Mouse (Mus musculus): ENCODE results near the gene Alg10b.
"Not testable (repeated sequence)": the region's sequence is repeated elsewhere in the genome, so short reads cannot be mapped to it uniquely, and the experiment has no call there.

Alg10b gene

DNA sequence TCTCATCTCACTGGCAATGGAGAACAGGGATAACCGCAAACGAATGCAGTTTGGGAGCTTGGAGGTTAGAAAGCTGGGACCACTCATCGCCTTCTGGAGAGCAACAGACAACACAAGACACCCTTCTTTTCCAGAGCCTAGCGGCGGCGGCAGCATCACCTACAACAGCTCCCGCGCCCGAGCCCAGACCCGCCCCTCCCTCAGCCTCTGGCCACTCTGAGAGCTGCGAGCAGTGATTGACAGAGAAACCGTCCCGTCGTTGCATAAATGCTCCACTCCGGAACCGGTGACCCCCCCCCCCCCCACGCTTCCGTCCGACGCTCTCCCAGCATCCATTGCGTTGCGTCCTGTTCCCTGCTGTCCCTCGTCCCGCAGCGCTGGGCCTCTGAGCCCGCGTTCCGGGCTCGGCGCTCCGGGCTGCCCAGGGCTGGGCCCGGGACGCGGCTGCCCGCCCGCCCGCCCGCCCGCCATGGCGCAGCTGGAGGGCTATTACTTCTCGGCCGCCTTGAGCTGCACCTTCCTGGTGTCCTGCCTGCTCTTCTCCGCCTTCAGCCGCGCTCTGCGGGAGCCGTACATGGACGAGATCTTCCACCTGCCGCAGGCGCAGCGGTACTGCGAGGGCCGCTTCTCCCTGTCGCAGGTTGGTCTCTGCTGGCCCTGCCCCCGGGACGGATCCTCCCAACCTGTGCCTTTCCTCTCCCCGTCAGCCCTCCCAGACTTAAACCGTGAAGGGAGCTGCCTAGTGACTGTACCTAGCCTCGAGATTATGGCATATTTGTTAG is at the start of gene Alg10b:
Gene Alg10b (plus strand): TSS at position 343 of the 782 bp plus-strand sequence.
- DNase-seq (ENCODE audit: low spot score in 2 of 2), result peak; percentile 77 to 89

DNA sequence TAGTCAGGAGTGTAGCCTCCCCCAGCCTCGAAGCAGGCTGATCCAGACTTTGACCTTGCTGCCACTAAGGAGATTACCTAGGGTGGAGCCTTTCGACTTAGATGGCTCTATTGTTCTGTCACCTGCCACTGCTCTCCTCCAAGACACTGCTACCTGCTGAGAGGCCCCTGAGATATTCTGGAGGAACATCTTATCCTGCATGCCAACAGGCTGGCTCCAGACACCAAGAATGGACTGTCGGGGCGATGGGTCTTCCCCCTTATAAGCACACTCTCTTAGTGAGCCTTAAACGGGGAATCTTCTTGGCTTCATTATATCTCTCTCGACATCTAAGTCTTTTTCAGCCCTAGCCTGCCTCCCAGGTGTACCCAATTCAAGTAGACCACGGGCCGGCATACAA is 41.0 kb upstream of the Alg10b start:
- not testable (repeated sequence) for DNase-seq (ENCODE audit: low spot score in 2 of 2)

DNA sequence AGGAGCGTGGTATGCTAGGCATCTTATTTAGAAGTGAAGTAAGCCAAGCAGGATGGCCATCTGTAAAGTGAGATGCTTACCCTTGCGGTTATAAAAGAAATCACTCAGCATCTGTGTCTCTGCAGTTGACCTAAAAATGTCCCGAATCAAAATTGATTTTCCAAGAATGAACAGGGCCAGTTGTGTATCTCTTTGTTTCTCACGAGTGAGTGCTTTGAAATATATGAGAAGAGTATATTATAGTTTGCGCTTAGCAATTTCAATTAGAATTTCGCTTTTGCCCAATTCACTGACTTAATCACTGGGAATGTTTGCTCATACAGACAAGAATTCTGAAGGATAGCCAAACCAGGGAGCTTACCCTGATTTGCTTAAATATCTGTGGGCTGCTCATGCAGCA is 40.6 kb upstream of the Alg10b start:
- no peak for DNase-seq (ENCODE audit: low spot score in 2 of 2)

DNA sequence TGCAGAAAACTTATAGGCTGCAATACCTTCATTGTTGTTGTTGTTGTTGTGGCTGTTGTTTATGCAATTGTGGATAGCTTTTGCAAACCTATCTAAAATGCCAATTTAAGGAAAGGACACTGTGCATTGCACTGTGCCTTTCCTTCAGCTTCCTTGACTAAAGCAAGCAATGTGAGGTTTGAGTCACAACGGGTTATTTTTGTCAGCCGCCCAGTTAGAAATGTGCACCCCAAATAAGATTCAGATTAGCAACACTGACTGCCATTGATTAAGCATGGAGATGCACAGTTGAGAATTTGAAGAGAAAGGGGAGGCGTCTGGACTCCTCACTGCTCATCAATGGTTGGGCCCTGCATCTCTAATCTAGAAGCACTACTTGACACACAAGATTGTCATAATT is 39.4 kb upstream of the Alg10b start:
- no peak for DNase-seq (ENCODE audit: low spot score in 2 of 2)

DNA sequence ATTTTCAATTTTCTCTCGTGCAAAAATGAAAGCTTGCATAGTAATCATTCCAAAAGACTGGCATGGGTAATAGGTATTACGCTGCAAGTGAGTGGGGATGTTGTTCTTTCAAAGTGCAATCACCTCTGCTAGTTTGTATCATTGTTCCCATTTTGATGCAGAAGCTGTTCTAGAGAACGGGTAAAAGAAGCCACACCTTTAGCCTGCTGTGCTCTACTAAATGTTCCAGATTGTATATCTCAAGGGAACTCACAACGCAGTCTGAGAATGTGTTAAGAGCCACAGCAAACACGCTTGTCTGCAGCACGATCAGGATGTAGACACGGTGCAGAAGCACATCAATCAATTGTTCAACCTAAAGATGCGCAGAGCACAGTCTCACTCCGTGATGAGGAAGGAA is 34.6 kb upstream of the Alg10b start:
- no peak for DNase-seq (ENCODE audit: low spot score in 2 of 2)

DNA sequence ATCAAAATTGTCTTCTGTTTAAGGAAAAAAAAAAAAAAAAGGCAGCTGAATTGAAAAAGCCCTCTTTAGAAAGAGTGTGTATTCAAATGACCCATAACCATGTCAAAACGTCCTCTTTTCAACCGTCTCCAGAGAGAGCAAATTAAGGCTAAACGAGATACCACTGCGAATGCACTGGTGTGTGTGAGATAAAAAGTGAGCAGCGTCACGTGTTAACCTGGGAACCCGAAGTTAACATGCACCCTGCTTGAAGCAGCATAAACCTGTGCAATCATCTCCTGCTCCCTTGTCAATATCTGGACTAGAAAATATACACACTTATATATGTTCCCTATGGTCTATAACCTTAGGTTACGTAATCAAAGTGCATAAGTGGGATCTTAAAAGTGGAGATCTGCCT is 10.2 kb upstream of the Alg10b start:
- DNase-seq (ENCODE audit: low spot score in 2 of 2), result peak in 1 of 2 experiments; percentile 12

DNA sequence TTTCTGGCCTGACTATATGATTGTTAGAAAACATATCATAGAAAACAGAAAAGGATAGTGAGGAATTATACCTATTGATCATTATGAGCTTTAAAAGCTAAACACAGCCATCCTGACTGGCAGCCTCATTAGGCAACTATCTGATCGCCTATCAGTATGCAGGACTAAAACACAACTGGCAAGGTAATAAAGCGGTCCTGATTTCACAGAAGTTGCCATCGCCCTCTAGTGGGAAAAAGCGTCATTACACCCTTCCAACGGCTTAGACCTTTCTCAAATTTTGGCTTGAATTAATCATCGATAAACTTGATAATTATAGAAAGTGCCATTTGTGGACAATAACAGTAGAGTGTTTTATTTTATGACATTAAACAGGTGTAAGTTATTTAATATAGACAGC is 9.2 kb upstream of the Alg10b start:
- peak; percentile 22 to 71 for DNase-seq (ENCODE audit: low spot score in 2 of 2)

DNA sequence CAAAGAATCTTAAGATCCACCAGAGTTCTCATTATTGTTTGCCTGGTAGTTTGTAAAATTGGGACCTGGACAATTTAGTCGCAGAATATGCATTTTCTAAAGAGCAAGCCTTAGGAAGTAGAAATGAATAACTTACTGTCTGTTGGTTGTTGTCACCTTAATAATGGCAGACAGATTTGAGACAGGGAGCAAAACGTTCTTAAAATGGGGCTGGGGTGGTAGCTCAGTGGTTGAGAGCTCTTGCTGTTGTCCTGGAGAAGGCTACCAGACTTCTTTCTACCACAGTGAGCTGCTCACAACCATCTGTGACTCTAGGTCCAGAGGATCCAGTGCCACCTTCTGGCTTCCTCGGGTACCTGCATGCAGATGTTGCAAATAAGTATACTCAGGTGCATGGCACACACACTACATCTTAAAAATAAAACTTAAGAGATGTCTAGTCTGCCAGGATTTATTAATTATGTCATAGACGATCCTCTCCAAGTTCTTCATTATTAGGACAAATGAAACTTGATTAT is 1.0 kb downstream of the Alg10b start:
- DNase-seq (ENCODE audit: low spot score in 2 of 2), result peak; percentile 53 to 68

DNA sequence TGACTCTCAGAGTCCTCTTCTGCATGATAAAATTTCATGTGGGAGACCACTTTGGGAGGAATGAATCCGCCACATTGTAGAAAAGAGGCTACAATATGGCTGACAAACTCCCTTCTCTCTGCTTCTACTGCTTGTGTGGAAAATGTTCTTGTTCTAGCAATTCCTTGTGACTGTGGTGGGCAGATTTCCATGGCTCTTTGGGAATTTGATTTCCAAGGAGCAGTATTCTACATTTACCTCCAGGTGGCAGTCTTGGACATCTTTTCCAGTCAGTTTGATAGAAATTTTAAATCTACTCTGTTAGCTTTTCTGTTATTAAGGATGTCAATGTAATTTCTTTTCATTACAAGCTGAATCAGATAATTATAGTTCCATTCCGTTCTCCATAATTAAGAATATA is 13.5 kb downstream of the Alg10b start:
- no peak for DNase-seq (ENCODE audit: low spot score in 2 of 2)

DNA sequence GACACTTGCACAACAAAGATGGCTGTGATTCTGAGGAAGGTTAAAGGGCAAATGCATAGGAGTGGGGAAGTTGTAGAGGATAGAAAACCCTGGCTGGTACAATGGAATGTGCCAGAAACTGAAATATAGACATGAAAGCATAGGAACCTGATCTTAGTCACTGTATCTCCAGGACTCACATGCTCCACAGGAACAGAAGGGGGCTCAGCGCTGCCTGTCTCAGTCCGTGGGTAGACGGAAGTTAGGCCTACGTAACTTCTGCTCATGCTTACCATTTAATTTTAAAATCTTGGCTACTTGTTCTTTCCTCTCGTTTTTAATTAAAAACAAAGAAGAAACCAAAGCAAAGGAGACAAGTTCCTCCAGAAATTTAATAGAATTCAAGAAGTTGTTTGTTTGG is 20.0 kb downstream of the Alg10b start:
- DNase-seq (ENCODE audit: low spot score in 2 of 2), result no peak

DNA sequence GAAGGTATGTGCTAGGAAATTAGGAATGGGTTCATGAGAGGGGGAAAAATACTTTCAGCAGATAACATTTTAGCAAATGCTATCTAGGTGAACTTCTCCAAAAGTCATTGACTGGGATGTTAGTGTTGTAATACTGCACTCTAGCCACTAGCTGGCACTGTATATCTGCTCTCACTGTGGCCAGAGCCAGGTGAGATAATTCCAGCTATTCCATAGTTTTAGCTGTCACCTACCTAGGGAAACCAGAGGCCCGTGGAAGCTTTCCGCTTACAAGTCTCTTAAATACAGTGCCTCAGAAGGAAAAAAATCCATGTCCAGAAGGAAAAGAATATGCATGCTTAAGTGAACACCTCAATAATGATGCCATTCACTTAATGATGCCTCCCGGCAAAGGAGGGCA is 25.6 kb downstream of the Alg10b start:
- DNase-seq (ENCODE audit: low spot score in 2 of 2), result no peak

DNA sequence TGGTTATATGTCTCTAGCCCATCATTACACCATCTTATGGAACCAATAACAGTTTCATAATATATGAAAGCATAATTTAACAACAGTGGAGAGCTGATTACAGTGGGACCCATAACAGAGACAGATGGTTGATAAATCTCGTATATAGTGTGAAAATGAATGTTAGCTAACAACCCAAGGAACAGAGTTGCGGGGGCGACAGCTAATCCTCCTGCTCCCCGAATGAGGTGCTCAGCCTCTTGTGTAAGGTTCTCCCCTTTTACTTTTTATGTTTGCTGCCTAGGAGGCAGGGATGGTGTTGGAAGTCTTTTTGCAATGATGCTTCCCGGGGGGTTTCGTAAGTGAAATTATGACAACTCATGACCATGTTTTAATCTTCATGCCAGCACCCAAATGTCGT is 58.8 kb downstream of the Alg10b start:
- DNase-seq (ENCODE audit: low spot score in 2 of 2), result no peak
